Mouse (Mus musculus) kidney, adult 8-10 months (tissue): ENCODE measurements around the gene Sorcs3.
A peak's percentile ranks its signal among the peaks of the same experiment; 100 is the strongest.

Experiments
- DNase-seq, 2 experiments: peaks; one replicate each; pipeline ENCODE4 v3.0.0; 2022

Sorcs3 gene

DNA sequence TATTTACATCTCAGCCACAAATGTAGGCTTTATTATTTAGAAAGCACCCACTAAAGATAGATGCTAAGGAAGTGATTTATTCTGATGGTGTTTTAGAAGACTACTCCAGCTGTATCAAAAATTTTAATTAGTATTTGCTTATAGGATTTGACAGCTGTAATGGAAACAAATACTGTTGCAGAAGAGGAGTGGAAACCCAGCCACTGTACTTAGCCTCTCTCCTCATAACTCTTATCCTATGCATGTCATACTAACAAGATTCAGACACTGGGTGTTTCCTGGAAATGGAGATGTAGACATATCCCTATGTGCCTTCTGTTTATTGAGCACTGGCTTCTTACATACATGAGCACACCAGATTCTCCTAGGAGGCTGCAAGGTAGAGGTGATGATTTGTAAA lies 338.5 kb downstream of the Sorcs3 start:
- DNase-seq: no peak

DNA sequence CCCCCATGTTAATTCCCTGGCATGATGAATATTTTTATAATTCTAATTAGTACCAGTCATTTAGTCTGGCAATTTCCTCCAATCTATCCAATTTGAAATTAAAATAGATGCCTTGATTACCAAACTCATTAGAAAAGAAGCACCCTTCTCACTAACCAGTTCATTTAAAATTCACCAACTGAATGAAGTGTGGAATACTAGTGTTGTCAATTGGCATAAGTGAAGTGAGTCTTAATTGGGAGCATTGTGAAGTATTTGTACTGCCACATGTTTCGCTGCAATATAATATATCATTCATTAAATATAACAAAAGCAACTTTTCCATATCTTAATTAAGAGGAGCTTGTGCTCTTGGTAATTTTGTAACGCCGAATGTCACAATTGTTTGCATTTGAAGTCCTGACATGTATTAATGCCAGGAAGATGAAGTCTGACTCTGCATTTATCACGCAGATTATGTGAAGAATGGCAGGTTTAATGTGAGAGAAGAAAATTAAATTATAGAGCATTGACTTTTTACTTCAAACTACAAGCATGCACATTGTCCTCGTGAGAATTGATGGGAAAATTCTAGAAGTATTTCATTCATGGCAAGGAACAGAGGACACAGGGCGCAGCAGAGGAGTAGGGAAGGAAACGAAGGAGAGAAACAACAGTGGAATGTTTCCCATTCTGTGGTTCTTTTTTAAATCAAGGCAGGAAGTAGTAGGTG lies 339.8 kb downstream of the Sorcs3 start:
- DNase-seq: no peak

DNA sequence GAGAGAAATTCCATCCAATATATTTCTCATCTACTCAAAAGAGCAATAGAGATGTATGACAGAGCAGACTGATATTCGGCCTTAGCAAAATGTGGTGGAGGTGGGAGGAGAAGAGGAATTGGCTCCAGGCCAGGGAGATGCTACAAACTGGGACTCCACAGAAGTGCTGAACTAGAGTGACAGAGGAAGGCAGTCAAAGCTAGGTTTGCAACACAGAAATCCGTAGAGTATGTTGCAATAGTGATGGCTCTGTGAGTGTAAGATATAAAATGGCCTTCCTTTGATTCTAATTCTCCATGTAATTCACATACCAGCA lies 340.3 kb downstream of the Sorcs3 start:
- DNase-seq: no peak

DNA sequence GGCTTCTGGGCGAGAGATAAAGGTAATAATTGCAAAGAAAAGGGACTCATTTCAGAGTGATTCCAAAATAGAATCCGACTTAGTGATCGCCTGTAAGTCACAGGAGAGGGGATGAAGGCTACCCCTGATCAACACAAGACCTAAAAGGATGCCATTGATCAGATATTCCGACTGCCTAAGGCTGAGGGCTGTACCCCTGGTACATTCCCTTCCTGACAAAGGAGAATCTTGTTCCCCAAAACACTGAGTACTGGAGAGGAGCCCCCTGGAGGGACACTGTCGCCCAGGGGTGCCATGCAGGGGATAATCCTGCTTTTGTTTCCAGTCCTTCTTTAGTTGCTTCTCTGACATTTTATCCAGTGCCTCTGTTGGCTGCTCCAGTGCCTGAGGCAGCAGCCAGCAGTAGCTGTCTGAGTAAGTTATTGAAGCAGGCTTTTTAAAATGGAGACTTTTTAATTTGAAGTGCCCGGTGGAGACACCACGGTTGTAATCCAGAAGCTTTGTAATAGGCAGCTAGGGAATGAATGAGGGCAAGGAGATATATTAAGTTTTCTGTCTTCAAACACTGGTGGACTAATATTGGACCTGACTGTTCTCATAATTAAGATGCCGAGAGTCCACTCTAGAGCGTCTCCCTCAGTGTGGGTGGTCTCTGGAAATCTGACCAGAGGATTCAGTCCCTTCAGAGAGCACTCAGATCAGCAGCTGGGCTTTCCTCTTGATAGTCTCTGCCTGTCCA lies 342.5 kb downstream of the Sorcs3 start:
- no peak for DNase-seq

DNA sequence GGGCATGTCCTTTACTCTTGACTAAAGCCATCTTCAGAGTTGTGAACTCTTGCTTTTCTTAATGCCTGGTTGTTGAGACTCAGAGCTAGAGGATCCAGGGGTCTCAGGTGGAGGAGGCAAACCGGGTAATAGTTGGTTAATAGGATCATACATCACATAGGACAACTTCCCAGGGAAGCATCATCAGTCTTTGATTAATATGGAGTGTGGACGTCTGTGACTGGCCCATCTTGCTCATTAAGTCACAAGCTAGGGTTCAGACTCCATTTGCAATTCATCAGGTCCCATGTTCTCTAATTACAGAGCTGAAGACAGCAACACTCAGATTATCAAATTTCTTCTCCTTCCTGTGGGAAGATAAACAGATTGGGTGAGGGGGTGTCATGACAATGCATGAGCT lies 353.6 kb downstream of the Sorcs3 start:
- no peak for DNase-seq

DNA sequence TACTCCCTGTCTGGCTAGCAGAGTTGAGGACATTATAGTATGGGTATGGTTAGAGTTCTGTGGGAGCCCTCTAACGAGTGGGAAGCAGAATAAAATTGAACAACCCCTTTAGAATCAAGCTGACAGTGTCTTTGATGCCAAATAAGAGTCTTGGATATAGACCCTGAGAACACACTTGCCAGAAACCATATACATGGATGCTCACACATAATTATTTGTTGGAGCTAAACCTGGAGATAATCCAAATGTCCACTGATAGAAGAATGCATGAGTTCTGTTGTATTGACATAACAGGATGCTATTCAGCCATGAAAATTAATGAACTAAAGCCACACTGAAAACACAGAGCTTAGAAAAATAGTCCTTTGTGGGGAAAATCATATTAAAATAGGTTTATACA lies 369.9 kb downstream of the Sorcs3 start:
- DNase-seq: no peak

DNA sequence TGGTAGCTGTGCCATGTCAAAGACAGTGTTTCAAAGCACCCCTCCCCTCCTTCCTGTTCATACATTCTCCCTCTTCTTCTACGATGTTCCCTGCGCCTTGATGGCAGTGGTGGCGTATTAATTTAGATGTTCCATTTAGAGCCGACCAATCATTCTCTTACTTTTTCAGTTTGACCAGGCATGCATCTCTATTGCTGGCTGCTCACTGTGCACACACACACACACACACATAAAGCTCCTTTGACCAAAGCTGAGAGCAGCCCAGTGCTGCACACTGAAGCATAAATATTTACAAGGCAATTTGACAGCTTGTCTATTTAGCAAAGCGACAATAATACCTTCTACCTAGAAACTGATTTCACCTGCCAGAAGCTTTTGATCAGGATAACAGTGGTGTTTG lies 371.3 kb downstream of the Sorcs3 start:
- no peak for DNase-seq

DNA sequence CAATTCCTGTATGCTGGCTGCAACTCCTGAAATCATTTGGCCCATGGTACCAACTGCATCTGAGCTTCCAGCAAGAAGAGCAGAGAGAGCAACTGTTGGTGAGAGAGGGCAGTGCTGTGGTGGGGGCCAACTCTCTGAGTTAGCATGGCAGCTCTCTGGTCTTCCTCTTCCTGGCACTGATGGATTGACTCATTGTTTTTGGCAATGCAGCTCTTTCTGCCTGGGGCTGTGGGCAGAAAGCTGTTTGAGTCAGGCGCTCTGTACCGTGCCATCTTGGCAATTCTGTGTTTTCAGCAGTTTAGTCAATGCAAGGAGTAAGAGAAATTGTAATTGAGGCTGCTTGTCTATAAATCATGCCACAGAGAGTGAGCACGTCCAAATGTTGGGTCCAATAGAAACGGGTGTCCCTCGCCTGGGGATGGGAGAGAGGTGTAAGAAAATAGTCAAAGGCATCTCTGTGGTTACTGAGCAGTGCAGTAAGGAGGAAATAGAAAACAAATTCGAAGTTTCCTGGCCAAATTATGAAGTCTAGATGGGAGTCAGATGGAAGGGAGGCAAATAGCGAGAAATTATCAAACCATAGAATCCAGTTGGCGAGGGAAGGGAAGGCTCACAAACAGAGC lies 379.2 kb downstream of the Sorcs3 start:
- no peak for DNase-seq

DNA sequence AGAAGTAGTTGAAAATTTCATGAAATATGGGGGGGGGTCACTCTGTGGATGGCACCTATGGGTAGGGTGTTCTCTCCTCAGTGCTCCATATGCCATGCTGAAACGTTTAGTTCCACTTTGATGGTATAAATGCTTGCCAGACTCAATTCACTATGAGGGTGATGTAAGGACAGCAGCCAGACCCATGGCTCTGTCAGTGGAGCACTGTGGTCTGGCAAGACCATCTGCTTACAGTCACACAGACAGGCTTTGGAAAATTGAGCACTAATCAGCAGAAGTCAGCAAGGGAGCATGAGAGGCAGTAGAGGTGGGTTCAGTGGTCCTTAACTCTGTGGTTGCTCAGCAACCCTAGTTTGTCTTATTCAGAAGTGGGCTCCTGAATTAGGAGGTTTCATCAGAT lies 411.1 kb downstream of the Sorcs3 start:
- no peak for DNase-seq

DNA sequence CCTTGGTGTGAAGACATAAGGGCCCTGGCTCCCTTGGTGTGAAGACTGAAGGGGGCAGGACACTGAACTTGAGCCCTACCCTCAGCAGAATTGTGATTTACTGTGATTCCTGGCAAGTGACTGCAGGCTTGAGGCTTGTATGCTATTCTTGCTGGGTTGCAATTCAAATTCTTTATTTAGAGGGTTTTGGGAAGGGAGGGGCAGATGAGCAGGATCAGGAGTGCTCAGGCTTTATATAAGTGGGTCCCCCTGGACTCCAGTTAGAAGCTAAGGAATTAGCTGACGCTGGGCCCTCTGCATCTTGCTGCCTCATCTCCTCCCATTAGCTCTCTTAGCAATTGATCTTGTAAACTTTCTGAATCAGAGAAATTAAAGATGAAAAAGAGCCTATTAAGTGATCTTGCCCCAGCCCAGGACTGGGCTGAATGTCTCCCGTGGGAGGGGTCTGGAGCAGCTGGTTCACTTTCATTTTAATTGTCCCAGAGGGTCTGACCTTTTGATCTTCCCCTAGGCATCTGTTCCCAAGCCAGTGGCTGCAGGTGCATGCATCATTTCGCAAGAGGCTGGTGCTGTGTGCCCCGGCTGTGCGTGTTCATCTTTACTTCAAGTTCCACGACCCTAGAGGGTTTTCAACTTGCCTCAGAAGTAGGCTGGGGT lies 425.0 kb downstream of the Sorcs3 start:
- no peak for DNase-seq

DNA sequence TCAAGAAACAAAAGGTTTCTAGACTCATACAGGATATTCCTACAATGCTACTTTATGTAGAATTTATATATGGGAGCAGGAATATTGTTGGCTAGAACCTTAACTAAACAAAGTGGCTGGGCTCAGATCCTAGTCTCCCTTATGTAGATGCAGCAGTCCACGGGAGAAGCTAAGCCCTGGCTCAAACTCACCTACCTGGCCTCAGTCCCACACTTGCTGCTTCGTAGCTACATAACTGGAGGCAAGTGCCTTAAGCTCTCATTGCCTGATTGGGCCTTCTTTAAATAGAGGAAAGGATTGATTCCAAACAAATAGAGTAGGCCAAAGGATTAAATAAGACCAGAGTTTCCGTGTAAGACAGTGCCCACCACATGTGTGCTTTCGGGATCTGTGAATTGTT lies 436.7 kb downstream of the Sorcs3 start:
- no peak for DNase-seq

DNA sequence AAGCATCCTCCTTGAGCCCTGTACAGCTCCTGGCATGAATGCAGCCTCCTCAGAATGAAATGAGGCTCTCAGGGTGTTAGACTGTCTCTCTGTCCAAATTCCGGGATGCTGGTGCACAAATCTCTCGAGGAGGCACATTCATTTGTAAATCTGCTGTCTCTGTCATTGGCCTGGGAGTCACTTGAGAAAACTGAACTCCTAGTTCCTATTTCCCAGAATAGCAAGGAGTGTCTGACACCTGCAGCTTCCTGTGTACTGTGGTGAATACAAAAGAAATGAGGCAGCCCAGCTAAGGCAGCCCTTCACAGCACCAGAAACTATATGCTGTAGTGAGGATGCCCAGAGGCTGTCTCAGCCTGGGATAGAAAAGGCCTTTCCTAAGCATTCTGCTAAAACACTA lies 444.1 kb downstream of the Sorcs3 start:
- DNase-seq: no peak

DNA sequence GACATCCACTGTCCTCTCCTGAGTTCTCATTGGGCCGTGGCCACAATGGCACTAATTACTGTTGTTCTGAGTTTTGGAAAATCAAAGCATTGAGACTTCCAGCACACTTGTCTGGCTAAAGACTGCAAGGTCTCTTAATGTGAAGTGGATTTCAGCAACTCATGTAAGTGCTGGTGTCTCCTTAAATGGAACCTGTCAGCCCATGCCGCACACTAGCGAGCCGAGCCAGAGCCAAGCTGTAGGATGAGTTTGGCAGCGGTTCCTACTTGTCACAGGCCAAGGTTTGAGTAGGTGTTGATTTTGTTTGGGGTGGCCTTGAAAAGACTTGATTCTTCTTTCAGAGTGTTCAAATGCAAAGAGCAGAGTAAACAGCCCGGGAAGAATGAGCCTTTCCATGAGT lies 445.8 kb downstream of the Sorcs3 start:
- no peak for DNase-seq

DNA sequence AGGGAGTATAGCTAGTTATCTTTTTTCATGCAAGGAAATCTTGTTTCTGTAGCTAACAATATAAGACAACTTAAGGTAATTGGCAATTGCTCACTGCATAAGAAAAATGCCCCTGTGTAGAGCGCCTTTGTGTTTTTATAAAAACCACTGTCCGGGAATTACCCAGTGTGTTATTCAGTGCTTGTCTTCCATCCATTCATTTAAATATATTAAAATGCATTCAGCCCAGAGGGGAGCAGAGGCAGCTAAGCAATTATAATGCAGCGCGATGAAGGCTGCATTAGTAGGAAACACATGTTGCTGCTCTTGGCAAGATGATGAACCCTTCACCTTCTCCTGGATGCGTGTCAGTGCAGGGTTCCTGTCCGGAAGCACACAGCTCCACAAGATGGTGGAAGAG lies 454.4 kb downstream of the Sorcs3 start:
- DNase-seq: no peak

DNA sequence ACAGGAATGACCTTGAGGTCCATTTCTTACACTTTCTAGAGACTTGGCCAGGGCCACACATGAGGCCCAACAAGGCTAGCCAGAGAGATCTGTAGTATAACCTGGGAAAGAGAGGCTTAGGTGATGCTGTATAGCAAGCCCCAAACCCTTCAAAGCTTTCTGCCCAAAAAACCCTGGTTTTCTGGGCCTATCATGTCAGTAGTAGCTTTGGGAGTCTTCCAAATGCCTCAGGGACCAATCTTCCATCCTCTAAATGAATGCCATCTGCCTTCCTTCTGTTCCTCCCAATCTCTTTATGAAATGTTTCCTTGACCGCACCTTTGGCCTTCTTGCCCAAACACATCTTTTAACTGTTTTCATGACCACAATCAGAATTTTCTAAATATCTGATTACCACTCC lies 474.1 kb downstream of the Sorcs3 start:
- DNase-seq: no peak

DNA sequence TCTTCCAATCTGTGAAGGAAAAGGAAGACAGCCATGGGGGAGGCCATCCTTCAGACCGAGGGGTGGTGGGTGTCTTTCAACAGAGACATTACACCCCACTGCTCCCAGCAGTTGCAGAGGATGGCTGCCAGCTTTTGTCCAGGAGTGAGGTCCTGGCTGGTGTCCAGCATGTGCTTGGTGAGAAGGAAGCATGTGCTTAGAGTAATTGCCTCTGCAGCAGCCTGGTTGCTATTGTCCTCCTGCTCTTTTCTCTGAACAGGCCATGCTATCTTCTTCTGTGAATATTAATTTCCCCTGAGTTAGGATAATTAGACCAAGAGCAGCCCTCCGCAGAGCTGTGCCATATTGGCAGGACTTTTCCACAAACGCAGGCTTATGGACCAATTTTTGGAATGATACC lies 476.7 kb downstream of the Sorcs3 start:
- DNase-seq: no peak

DNA sequence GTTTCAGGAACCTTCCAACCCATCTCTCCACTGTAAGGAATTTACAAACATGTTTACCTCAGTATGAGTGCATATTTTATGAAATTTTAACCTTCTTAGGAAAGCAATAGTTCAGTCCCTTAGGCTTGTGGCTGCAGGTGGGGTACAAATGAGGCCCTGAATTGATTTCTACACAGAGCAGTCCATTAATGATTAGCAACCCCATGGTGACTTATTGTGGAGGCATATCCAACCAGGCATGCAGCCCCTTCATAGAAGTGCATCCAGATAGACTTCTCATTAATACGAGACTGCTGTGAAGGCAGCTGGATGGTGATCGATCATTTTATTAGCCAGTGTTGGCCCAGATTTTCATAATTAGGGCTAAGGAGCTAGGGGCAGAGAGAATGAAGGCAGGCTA lies 480.5 kb downstream of the Sorcs3 start:
- DNase-seq: no peak

DNA sequence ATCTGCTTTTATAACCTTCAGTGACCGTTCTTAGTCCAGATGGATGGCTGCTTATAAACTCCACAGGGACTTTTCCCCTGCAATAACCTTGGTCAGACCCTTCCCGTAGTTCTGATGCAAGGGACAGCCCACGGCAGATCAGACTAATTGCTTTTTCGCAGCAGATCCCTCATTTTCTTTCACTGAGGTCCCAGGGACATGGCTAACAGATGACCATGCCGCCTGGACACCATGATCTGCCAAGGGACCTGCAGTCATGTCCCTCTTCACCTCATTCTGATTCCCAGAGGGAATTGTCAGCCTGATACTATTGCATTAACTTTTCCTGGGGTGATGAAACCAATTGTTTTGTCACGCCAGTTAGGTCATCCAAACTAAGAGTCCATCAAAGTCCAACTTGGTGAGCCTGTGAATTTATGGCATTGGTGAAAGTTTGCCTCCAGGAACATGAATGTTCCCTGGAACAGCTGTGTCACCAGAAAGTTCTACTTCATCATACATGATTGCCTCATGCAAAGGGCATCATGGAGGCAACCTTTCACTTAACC lies 494.4 kb downstream of the Sorcs3 start:
- DNase-seq: no peak

DNA sequence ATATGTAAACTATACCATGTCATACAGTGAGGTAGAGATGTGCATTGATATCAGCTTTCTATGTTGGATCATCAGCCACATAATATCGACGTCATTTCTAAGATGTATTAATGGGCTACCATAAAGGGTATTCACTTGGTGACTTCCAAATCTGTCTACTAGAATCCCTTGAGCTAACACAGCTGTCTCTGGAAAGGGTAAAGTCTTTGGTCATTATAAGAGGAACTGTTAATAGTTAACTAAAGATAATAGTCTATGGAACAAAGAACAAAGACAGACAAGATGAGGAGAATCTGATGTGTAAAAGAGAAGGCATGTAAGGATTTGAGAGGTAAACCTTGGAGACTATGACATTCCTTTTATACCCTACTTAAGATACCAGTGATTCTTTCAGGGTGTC lies 497.9 kb downstream of the Sorcs3 start:
- no peak for DNase-seq

DNA sequence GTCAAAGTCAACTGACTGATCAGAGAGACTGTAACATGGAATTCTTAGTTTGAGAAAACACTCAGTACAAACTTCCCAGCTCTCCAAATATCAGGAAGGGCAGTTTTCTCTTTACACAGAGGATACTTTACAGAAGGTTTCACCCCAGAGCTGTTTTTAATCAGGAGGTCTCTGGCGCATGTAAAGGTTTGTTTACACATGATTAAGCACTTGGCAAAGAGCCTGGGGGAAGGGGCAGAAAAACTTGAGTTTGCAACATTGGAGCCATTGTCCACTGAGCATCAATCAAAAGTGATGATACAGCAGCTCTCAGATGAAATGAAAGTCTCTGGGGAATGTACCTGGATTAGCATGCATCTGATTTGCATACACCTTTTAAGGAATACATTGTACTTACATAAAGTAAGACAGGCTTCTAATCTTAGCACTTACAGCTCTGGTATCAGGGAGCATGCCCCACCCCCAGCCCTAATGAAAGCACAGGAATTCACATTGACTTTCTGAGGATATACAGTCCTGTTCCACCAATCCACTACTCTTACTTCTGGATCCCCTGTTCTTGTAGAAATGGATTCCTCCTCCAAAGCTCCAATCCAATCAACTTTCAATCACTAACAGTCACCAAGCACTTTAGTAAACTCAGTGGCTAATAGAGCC lies 500.6 kb downstream of the Sorcs3 start:
- peak in 1 of 2 experiments; percentile 6 for DNase-seq

DNA sequence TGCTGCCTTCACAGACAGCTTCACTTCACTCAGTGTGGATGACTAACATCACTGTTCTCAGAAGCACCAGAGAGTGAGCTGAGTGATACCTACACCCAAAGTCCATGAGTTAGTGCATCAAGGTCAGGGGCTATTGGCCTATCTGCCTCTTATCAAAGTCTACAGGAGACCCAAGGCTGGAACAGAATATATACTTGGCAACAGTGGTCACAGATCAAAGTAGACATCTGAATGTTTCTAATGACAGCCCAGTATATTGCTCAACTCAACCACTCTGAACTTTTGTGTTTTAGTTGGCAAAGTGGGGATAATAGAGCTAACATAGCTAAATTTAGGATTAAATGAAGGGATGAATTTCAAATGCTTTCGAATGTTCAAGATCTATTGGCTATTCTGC lies 501.1 kb downstream of the Sorcs3 start:
- no peak for DNase-seq

DNA sequence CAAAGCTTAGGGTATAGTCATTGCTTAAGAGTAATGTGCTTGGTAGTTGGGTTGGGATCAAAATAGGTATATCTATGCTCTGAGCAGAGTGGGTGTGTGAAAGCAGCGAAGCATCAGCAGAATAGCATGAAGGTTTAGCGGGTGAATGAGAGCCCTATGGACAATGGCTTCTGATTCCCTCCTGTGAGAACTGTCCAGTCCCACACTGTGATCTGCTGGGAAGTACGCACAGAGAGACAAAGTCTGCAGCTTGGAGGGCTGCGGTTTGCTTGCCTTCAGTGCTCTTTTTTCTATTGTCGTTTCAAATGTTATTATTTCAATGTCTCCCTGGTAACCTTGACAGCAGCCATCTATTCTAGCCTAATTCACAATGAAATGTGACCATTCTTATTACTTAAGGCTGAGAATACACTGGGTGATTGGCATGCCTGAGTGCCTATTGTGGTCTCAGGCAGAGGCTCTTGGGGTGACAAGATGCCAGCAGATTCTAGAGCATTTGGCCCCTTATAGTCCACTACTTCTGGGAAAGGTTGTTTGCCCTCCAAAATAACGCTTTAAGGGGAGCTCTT lies 520.1 kb downstream of the Sorcs3 start:
- DNase-seq: no peak

DNA sequence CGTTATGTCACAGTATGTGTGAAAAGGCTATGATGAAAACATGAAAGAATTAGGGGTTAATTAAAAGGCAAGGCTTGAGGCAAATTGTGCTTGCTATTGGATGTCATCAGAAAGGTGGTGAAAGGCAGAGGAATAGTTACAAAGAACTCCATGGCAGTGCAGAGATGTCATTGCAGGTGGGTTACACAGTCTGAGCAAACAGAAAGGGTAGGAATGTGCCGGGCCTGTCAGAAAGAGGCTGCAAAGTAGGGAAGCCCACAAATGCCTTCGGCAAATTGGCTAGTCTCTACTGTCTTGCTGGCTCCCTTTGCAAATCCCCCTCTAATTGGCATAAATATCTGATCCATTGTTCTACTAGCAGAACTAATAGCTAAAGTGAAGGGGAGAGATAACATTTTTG lies 521.2 kb downstream of the Sorcs3 start:
- DNase-seq: no peak
